Comparison of ENCODE assay signal across 17 mouse cellular contexts in the genomic region with DNA sequence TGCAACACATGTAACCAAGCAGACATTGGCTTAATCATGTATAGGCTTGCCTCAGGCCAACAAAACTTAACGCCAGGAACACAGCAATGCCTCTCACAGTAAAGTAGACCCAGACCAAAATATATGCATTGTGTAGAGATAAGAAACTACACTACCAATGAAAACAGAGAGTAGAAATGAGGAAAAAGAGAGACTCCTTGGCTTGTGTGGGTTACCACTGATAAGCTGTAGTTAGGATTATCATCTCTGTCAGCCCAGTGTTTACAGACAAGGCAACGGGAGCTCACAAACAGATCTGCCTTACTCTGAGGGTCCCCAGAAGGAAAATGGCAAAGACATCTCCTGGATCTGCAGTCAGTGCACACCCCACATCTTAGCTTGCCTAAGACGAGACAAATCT. TPM values are rescaled to one million over a fixed set of nuclear protein-coding genes. Genes with fewer than 3 reads are reported as not detected.
"Had no signal": no experiment of that assay in that cellular context is flagged by ENCODE, and none has a peak within 500 bp of the region (broad histone marks: within the 10 kb centered on the region; RNA-seq: fewer than 3 reads in every experiment).

No protein-coding gene starts in this region.

- H3K36me3 ChIP-seq: limb, embryonic 15.5 days; lung, embryonic 15.5 days; midbrain, embryonic 10.5 days; neural tube, embryonic 15.5 days; stomach, embryonic 15.5 days had no signal

- H3K27me3 ChIP-seq: limb, embryonic 15.5 days; lung, embryonic 15.5 days; neural tube, embryonic 15.5 days; stomach, embryonic 15.5 days had no signal

- H3K4me3 ChIP-seq: limb, embryonic 15.5 days; lung, embryonic 15.5 days; midbrain, embryonic 10.5 days; myocyte; neural tube, embryonic 15.5 days; stomach, embryonic 15.5 days had no signal

- ATAC-seq: intestine, postnatal 0 days had no signal

- H3K27ac ChIP-seq: limb, embryonic 15.5 days; lung, embryonic 15.5 days; midbrain, embryonic 10.5 days; neural tube, embryonic 15.5 days; stomach, embryonic 15.5 days had no signal

- DNase-seq: kidney, adult 8-10 months; kidney, postnatal 25 days; layer of hippocampus, adult 9-11 months; layer of hippocampus, postnatal 36 days; midbrain, embryonic 14.5 days; right cerebral cortex, postnatal 4 days; spleen, adult 18-20 months; thymus, adult 2 months; thymus, postnatal 25 days had no signal

- H3K9ac ChIP-seq: limb, embryonic 15.5 days; lung, embryonic 15.5 days; neural tube, embryonic 15.5 days; stomach, embryonic 15.5 days had no signal

- H3K4me2 ChIP-seq: limb, embryonic 15.5 days; lung, embryonic 15.5 days; neural tube, embryonic 15.5 days; stomach, embryonic 15.5 days had no signal

- H3K9me3 ChIP-seq: limb, embryonic 15.5 days; lung, embryonic 15.5 days; midbrain, embryonic 10.5 days; neural tube, embryonic 15.5 days; stomach, embryonic 15.5 days had no signal

RNA-seq across cellular contexts. Expression of a gene that starts 2.9 kb away (rescaled TPM):
- total RNA-seq: left cerebral cortex, postnatal 25 days had no signal
